Mouse (Mus musculus) right cerebral cortex, postnatal 14 days (tissue): ENCODE data around the gene Mllt10.

Experiments
- DNase-seq: peaks from one replicate; pipeline ENCODE4 v3.0.0; 2022

Gene Mllt10

DNA sequence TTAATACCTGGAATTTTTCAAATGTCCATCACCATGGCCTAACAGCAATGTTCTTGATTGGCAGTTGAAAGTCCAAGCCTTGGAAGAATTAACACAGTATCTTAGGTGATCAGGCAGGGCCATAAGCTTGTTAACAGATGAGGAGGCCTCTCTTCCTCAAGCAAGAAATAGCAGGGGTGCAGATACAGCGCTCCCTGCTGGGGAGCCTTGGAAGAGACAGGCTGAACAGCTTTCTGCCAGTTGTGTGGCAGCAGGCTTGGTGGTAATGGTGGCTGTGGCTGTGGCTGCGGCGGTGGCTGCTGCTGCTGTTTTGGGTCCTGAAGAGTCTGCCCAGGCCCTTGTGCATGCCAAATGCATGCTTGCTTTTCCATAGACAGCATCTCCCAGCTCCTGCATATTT lies 150.1 kb downstream of the Mllt10 start:
- peak; percentile 32 for DNase-seq

DNA sequence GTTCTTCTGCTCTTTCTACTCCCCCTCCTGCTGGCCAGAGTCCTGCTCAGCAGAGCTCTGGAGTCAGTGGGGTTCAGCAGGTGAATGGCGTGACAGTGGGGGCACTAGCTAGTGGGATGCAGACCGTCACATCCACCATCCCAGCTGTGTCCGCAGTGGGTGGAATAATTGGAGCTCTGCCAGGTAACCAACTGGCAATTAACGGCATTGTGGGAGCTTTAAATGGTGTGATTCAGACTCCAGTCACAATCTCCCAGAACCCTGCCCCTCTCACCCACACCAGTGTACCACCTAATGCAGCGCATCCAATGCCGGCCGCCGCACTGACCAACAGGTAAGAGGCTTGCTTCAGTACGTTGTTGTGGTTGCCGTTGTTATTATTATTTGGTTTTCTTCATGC lies 151.8 kb downstream of the Mllt10 start:
- no peak for DNase-seq

DNA sequence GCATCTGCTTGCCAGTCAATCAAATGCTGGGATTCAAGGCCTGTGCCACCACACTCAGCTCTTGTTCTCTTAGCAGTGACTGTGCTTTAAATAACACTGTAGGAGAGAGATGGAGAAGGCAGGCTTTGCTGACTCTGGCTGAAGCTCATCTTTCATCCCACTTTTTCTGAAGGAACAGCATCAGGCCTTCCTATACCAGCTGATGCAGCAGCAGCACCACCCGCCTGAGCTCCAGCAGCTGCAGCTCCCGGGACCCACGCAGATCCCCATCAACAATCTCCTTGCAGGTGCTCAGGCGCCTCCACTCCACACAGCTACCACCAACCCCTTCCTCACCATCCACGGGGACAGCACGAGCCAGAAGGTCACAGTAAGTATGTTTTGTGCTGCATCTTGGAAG lies 153.5 kb downstream of the Mllt10 start:
- DNase-seq = peak; percentile 41

DNA sequence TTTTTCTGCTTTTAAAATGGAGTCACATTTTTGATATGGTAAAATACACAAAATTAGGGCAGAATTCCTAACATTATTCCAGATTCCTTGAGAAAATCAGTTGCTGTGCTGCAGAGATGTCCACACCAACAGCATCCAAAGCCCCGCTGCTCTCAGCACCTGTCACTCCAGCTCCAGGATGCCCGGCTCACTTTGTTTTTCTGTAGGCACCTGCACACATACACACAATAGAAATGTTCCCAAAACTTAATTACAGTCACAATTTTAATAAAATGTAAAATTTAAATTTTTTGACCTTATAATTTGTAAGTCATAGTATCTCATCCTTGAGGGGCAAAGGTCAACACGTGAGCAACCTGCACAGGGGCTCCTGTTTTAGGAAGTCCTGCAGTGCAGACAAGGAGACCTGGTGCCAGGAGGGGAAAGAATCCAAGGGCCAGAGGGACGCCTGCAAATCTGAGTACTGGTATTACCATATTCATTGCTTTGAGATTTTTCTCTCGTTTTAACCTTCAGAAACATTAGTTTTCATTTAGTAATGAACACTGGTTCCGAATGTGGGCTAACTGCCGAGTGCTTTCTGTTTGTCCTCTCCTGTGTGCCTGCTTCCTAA lies 154.3 kb downstream of the Mllt10 start:
- no peak for DNase-seq

DNA sequence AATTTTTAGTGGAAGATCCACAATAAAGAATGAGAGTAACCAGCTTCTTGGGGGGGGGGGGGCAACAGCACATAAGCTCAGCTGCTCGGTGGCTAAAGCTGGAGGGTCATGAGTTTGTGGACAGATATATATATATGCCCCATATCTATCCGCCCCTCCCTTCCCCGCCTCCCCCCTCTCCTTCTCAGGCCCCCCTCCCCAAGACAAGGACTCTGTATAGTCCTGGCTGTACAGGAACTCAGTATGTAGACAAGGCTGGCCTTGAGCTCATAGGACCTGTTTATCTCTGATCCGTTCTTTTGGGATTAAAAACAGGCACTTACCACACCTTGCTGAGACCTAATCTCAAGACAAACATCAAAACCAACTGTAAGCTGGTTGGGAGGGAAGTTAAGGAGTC lies 154.9 kb downstream of the Mllt10 start:
- DNase-seq = no peak

DNA sequence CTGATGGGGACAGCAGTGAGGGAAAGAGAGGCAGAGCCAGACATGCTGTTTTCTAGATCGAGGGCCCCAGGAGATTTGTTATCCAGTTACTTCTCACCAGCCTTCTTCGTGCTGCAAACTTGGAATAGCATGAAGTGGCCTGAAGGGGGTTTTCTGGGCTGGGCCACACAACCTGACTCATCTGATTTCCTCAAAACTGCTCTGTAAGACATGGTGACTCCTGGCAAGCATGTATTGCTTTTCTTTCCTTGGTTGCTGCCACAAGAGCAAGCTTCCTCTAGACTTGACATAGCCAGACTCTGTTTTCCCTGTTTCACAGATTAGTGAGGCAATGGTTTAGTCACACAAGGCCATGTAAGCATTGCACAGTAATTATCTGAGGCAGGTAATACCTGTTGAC lies 159.0 kb downstream of the Mllt10 start:
- DNase-seq = no peak

DNA sequence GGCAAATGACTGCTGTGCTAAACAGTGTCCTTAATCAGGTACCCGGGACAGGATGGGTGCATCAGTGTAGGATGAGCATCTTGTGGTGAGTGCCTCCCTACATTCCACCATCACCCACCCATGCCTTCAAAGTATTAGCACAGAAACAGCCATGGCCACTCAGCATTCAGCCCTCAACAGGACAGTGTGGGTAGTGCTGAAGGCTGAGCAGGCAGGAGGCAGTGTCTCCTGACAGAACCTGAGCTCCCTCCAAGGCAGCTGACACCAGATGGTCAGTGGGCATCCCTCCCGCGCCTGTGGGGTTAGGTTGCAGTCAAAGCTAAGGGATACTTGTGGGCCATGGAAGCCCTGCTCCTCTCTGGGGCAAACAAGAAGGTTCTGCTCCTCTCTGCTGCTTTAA lies 162.8 kb downstream of the Mllt10 start:
- DNase-seq = peak; percentile 24

DNA sequence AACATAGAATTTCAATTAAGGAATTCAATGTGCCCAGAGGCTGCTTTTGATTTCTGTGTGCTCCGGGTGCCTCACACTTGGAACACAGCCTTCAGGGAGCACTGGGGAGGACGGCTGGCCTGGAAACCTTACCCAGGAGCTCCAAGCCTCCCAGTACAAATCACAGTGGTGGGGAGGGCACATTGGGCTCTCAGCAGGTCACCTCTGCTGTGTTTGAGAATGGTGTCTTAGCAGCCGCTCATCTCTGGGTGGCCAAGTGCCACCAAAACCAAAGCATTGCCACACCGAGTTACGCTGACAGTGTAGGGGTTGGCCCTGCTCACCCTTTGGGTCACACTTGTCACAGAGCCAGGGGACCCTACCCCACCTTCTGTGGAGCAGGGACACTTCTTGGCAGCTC lies 163.5 kb downstream of the Mllt10 start:
- no peak for DNase-seq

DNA sequence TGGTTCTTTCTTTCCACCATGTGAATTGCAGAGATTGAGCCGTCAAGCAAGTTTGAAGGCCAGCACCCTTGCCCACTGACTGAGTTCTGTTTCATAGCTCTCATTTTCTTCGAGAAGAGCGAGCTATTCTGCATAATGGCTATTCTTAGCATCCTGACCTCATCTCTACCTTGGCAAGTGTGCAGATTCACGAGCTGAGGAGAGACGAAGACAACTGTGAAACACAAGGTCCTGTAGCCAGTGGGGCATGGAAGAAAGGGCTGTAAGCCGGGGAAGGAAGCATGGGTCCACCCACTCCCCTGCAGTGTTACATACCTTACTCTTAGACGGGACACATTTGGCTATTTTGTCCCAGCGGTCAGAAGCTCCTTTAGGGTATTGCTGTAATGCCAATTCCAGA lies 164.1 kb downstream of the Mllt10 start:
- no peak for DNase-seq

DNA sequence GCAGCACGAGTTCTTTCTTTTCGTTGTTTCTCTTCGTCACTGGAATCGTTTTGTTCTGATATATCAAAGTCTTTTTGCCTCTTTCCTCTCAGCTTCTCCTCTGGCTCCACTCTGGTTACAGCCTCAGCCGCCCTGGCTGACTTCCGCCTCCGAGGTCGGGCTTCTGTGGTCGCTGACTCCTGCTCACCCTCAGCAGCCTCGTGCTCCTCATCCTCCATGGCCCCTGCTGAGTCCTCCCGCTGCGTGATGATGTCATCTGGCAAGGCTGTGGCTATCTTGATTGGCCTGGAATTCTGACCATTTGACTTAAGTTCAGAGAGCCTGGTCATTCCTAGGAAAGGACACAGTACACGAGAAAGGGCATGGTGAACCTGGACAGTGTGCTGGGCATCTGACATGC lies 164.5 kb downstream of the Mllt10 start:
- DNase-seq = no peak

DNA sequence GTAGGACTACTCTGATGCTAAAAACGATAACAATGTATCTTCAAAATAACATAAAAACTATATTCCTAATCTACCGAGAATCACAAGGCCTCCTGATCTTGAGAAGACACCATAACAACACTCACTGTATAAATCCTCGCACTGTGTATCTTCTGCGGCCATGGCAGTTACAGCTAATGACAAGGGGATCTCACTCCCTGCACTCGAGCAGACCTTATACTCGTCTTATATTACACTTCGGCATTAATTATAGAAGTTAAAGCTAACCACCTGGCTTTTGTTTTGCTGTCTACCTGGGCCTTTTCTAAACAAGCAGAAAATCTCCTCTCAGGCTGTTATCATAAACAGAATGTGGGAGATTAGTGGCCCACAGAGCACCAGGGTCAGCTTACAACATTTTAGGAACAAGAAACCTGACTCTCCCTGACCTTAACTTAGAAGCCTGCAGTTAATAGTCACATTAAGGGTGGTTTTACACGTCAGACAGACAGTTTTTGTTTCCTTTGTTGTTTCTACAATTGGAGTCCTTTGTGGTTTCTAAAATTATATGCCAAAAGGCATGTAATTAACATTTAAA lies 173.5 kb downstream of the Mllt10 start:
- DNase-seq = no peak

DNA sequence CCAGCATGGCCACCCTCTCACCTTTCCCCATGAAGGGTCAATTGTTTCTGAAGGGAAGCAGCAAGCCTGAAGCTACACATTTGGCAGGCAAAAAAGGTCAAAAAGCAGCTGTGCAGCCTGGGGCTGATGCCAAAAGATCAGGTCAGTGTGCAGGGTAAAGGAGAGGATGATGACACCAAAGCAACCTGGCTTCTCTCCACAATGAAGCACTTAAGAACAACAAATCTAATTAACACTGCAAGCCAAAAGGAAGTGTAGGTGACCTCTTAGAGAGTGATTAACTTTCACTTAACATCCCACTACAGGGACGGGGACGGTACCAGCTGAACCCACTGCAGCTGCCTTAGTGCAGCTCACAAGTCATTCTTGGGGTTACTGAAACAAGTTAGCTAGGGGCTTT lies 174.2 kb downstream of the Mllt10 start:
- no peak for DNase-seq

DNA sequence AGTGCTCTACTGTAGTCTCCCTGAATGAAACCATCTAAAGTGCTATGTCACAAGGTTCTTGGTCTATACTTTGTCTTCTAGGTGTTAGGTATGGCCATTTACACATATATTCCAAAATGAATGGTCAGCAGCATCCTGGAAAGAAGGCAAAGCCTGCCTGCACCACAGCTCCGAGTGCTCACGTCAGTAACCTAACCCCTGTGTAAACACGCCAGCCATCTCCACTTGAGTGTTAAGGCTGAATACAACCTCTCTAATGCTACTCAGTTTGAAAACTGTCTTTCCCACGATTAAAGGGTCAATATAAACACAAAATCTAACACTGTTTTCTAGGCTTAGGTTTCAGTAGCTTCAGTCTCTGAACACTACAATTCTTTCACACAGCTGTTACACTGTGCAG lies 176.1 kb downstream of the Mllt10 start:
- DNase-seq = no peak

DNA sequence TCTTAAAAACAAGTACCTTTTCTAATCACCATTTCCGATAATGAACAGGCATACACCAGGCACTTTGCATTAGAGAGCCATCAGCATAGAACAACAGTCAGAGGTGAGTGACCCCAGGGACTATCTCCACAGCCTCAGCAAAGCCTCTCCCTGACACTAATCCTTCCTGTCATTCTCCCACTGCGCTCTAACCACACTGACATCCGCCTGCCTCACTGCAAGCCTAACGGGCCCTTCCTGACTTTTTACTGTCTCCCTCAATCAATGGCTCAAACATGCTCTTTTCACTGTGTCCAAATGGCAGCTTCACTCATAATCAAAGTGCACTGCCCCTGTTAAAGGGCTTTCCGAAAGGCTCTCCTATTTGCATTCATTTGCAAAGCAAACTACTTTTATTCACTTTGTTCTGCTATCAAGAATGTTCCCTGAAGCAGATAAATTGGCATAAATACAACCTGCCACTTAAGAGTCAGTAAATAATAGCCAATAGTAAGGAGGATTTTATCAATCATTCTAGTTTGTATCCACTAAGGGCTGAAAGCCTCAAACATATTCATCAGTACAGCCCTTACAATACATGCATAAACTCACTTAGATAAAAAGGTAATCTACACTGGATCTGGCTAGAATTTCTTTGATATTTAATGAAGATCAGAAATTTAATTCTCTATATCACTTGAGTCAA lies 178.0 kb downstream of the Mllt10 start:
- no peak for DNase-seq

DNA sequence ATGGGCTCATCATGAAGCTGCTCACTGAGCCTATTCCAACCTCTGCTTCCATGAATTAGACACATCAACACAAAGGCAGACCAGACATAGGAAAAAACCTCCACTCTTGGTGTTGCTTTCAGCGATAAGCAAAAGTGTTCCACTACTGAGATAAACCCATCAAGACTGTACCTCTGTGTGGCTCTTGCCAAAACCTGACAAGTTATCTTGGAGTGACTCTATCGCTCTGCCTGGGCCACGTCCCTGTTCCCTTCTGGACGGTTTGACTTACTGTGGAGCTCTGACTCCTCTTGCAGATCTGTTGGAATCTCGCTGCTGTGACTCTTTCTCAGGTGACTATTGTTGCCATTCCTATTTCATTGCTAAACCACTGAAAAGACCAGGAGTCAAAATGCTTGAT lies 180.5 kb downstream of the Mllt10 start:
- DNase-seq = no peak

DNA sequence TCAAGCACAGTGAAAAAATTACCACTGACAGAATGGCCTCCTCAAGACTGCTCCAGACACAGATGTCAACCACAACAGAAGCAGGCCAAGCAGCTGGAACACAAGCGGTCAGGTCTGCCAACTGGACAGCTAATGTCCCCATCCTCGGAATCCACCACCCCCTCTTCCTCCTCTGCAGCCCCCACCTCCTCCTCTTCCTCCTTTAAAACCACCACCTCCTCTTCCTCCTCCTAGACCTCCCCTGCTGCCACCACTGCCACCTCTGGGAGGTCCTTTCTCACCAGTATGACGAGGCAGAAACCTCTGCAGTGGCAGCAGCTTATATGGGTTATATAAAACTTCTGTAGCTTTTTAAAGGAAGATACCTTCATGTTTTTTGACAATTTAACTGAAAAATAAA lies 194.2 kb downstream of the Mllt10 start:
- DNase-seq = no peak
